Mouse (Mus musculus) limb, embryonic 14.5 days (tissue): ENCODE measurements around the gene Lrpprc. TPM values are rescaled to one million over a fixed set of nuclear protein-coding genes. Genes with fewer than 3 reads are reported as not detected.

ENCODE experiments used
- ATAC-seq: fragments of 200-750 bp; cut with Nextera tagmentation; 2 replicates; pipeline ENCODE4 v1.8.0; 2017; ENCODE audit warnings: low read depth, moderate number of reproducible peaks, moderate TSS enrichment; ENCODE audit not compliant: low FRiP score
- DNase-seq: peaks from one replicate; pipeline ENCODE4 v3.0.0-alpha.2; 2015; ENCODE audit warnings: low spot score
- H3K27ac ChIP-seq: fragments of 300-500 bp; sonication (generic); replicated peaks from 2 replicates; pipeline ENCODE4 v1.5.1; 2014; ENCODE audit warnings: low read depth, mild to moderate bottlenecking, low read length, moderate library complexity, mixed read lengths
- H3K27me3 ChIP-seq: fragments of 300-500 bp; sonication (generic); 2 replicates; pipeline ENCODE4 v1.6.1; 2014; ENCODE audit warnings: low read length, mixed read lengths; ENCODE audit not compliant: control insufficient read depth, insufficient read depth
- H3K36me3 ChIP-seq: fragments of 300-500 bp; sonication (generic); 2 replicates; pipeline ENCODE4 v1.6.1; 2014; ENCODE audit warnings: mild to moderate bottlenecking, low read length, moderate library complexity, mixed read lengths; ENCODE audit not compliant: control insufficient read depth, insufficient read depth
- H3K4me1 ChIP-seq: fragments of 300-500 bp; sonication (generic); 2 replicates; pipeline ENCODE4 v1.6.1; 2014; ENCODE audit warnings: antibody characterized with exemption, low read length, mixed read lengths; ENCODE audit not compliant: control insufficient read depth, insufficient read depth
- H3K4me2 ChIP-seq: fragments of 300-500 bp; sonication (generic); replicated peaks from 2 replicates; pipeline ENCODE4 v1.6.1; 2014; ENCODE audit warnings: low read depth, mild to moderate bottlenecking, low read length, moderate library complexity; ENCODE audit not compliant: severe bottlenecking
- H3K4me3 ChIP-seq: fragments of 300-500 bp; sonication (generic); replicated peaks from 2 replicates; pipeline ENCODE4 v1.5.1; 2014; ENCODE audit warnings: low read length
- H3K9ac ChIP-seq: fragments of 300-500 bp; sonication (generic); 2 replicates; pipeline ENCODE4 v1.6.1; 2014; ENCODE audit warnings: mild to moderate bottlenecking, low read depth, low read length, moderate library complexity; ENCODE audit not compliant: severe bottlenecking
- H3K9me3 ChIP-seq: fragments of 300-500 bp; sonication (generic); 2 replicates; pipeline ENCODE4 v1.6.1; 2016; ENCODE audit warnings: low read length; ENCODE audit not compliant: control insufficient read depth
- POLR2A ChIP-seq: fragments of 200-500 bp; IDR thresholded peaks from 2 replicates; pipeline ENCODE4 v1.8.0; 2012; ENCODE audit warnings: inconsistent platforms, mild to moderate bottlenecking, moderate library complexity, borderline replicate concordance; ENCODE audit not compliant: insufficient read depth, insufficient read length; ENCODE audit errors: extremely low read depth
- WGBS: fragments of 180-500 bp; shearing (Covaris S2); extraction: QIAGEN DNeasy Blood & Tissue Kit; methylation state at CpG from one replicate; pipeline ENCODE4 v1.1.7; 2014; 5-methylcytosine and 5-hydroxymethylcytosine counted together
- polyA plus RNA-seq, 2 experiments: library from polyadenylated mRNA; depleted of rRNA in 1 of 2; stranded (reverse) in 1 of 2; unstranded in 1 of 2; fragments of >200 nt; fragmentation: Nextera tagmentation in 1 of 2; extraction: Ambion mirVana in 1 of 2; gene quantifications; 2 replicates each; pipeline versions ENCODE4 v1.2.1 to v1.2.3; 2012 to 2014

Lrpprc gene
- polyA plus RNA-seq, 2 experiments = 22.3 to 35.5 TPM

- Histone ChIP-seq H3K27me3 (no peaks in the 10 kb centered on the region), H3K9ac (no peak overlapping the region), H3K9me3 (no peaks in the 10 kb centered on the region), H3K27ac (no peak overlapping the region), H3K4me3 (no peak overlapping the region), H3K36me3 (no peaks in the 10 kb centered on the region), H3K4me1 (no peaks in the 10 kb centered on the region), H3K4me2 (no peak overlapping the region)
- 62% methylated on average over 5 of the region's 5 CpGs for WGBS
- no peak for TF ChIP-seq POLR2A
- ATAC-seq (no peak), DNase-seq (no peak)
These were observed 101.3 kb downstream of the Lrpprc start for GRCm38 (mm10) chr17:84689316-84689715.

- Histone ChIP-seq H3K27ac (no peak overlapping the region), H3K9ac (no peak overlapping the region), H3K36me3 (no peaks in the 10 kb centered on the region), H3K4me3 (no peak overlapping the region), H3K4me1 (no peaks in the 10 kb centered on the region), H3K4me2 (no peak overlapping the region), H3K9me3 (no peaks in the 10 kb centered on the region), H3K27me3 (no peaks in the 10 kb centered on the region)
- WGBS = 91% methylated on average over 11 of the region's 11 CpGs
- TF ChIP-seq POLR2A = no peak
- DNase-seq = no peak
- ATAC-seq = no peak
These were observed 101.8 kb downstream of the Lrpprc start for GRCm38 (mm10) chr17:84688834-84689233.

GRCm38 (mm10) chr17:84687994-84688393, 102.6 kb downstream of the Lrpprc start:
- Histone ChIP-seq H3K9ac (no peak overlapping the region), H3K27me3 (no peaks in the 10 kb centered on the region), H3K27ac (no peak overlapping the region), H3K4me1 (no peaks in the 10 kb centered on the region), H3K4me2 (no peak overlapping the region), H3K36me3 (no peaks in the 10 kb centered on the region), H3K9me3 (no peaks in the 10 kb centered on the region), H3K4me3 (no peak overlapping the region)
- TF ChIP-seq POLR2A = no peak
- WGBS = 45% methylated on average over 5 of the region's 5 CpGs
- DNase-seq (no peak), ATAC-seq (no peak)

- Histone ChIP-seq H3K27me3 (no peaks in the 10 kb centered on the region), H3K36me3 (no peaks in the 10 kb centered on the region), H3K4me2 (no peak overlapping the region), H3K27ac (no peak overlapping the region), H3K4me1 (no peaks in the 10 kb centered on the region), H3K9ac (no peak overlapping the region), H3K9me3 (no peaks in the 10 kb centered on the region), H3K4me3 (no peak overlapping the region)
- no peak for TF ChIP-seq POLR2A
- DNase-seq (no peak), ATAC-seq (no peak)
- WGBS = 57% methylated on average over 4 of the region's 4 CpGs
These were observed 105.3 kb downstream of the Lrpprc start for GRCm38 (mm10) chr17:84685286-84685685.

GRCm38 (mm10) chr17:84684284-84684683, 106.3 kb downstream of the Lrpprc start:
- DNase-seq (no peak), ATAC-seq (no peak)
- Histone ChIP-seq H3K4me3 (no peak overlapping the region), H3K4me1 (no peaks in the 10 kb centered on the region), H3K36me3 (no peaks in the 10 kb centered on the region), H3K27me3 (no peaks in the 10 kb centered on the region), H3K9ac (no peak overlapping the region), H3K9me3 (no peaks in the 10 kb centered on the region), H3K4me2 (no peak overlapping the region), H3K27ac (no peak overlapping the region)
- WGBS = 26% methylated on average over 6 of the region's 6 CpGs
- TF ChIP-seq POLR2A = no peak
